Mouse (Mus musculus): Measurements from ENCODE around the gene Spon1.

Gene Spon1

GRCm38 (mm10) chr7:113909161-113909825 lies 143.5 kb downstream of the Spon1 start:
- DNase-seq = no peak

GRCm38 (mm10) chr7:113910856-113911255 lies 145.1 kb downstream of the Spon1 start:
- no peak for DNase-seq

DNA sequence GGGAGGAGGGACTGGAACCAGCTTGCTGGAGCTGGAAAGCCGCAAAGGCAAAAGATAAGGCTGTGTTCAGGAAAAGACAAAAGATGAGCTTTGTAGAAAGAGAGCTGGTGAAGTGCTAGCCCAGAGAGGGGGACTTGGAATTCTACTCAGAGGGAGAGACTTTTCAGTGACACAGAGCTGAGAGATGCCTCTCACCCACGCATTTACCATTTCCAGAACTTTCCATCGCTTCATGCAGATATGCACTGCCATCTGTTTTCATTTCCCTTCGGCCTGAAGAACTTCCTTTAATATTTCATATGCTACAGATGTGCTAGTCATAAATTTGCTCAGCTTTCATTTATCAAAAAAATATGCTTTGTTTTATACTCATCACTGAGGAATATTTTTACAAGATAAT lies 150.1 kb downstream of the Spon1 start:
- no peak for DNase-seq

GRCm38 (mm10) chr7:113918916-113919315 lies 153.1 kb downstream of the Spon1 start:
- no peak for DNase-seq

DNA sequence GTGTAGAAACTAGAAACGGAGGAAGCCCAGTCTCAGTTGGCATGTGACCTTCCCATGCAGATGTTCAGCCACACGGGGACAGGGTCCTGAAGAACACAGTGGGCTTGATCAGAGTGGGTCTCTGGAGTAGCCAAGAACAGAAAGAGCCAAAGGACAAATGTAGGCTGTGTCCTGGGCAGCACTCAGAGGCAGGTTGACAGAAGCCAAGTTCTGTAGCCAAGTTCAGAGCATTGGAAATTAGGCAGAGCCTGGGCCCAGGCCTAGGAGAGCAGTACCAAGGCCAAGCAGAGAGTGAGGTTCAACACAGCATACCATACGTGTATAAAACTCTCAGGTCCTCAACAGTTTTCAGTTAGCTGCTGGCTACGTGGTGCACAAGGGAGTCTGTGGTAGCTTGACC lies 153.7 kb downstream of the Spon1 start:
- DNase-seq = no peak

GRCm38 (mm10) chr7:113920056-113920455 lies 154.3 kb downstream of the Spon1 start:
- no peak for DNase-seq

DNA sequence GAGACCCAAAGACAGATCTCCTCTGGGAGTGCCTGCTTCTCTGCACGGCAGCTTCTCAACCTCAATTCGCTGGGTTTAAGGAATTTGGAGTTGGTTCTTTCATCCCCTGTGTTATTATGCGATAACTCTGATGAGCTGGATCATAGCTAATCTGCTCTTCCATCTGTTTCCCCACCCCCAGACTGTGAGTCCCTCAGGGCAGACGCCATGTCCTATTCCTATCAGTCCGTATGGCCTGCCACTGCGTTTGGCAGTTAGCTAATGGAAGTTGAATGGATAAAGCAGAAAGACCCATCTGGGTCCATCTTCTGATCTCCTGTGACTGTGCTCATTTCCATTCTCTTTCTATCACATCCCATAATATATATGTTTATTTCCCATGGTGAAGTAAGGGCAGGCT lies 158.8 kb downstream of the Spon1 start:
- no peak for DNase-seq

DNA sequence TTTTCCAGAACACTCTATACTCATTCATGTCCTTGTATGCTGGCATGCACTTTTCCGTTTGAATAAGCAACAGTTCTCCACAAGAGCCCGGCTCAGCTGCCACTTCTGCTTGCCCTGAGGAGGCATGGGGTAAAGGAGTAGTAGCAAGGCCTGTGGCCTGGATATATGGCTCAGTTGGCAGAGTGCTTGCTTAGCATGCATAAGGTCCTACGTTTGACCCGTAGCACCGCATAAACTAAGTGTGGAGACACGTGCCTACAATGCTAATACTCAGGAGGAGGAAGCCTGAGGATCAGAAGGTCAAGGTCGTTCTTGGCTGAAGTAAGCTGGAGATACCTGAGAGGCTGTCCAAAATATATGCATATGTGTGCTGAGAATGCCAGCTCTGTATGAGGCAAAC lies 185.1 kb downstream of the Spon1 start:
- DNase-seq = no peak

GRCm38 (mm10) chr7:113955431-113955830 lies 189.6 kb downstream of the Spon1 start:
- DNase-seq = no peak

- no peak for DNase-seq
Observed at GRCm38 (mm10) chr7:113960841-113961499, 195.2 kb downstream of the Spon1 start.

DNA sequence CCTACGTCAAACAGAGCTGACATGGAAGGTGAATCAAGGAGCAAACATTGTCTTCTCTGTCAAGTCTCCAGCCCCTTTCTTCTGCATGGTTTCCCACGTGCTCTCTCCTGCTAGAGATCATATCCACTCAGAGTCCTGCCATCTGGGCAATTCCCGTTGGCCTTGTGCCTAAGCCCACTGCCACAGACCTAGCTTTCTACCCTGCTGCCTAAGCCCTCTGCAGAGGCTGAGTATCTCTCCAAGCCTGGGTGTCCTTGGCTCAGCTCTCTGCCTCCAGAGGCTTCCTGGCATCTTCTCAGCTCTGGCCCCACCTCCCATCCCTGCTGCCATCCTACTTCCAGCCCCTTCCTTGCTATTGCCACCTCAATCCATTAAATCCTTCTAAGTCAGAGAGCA lies 195.7 kb downstream of the Spon1 start:
- DNase-seq = no peak

GRCm38 (mm10) chr7:113962078-113962477 lies 196.3 kb downstream of the Spon1 start:
- no peak for DNase-seq

DNA sequence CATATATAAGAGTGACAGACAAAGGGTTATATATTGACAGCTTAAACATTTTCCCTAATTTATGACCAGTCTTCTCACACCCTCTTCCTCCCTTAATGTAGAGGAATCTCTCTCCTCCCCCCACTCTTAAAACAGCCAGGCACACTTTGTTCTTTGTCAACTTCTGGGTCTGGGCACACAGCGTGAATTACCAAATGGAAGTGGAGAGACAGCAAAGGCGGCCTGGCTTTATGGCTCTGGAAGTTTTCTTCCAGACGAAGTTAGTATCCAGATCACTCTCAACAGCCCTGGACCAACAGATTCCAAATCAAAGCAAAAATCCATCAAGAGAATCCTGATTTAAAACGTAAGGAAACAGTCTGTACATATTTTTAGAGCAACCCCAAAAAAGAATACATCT lies 198.0 kb downstream of the Spon1 start:
- DNase-seq = no peak

DNA sequence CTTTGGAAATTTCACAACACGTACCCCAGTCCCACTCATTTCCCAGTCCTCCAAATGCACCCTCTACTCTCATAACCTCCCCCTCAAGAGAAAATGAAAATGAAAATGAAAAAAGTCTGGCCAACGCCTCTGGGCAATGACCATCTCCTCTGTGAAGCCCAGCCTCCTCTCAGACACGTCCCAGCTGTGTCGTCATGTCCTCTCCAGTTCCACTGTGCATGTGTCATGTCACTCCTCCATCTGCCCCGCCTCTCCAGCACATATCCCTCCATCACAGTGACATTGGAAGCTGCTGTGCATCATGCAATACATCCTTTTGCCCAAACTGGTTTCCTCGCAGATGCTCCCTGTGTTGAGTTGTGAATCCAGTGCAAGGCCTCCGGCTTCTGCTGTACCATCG lies 199.8 kb downstream of the Spon1 start:
- no peak for DNase-seq

GRCm38 (mm10) chr7:113969182-113969581 lies 203.4 kb downstream of the Spon1 start:
- no peak for DNase-seq

- DNase-seq = no peak
Observed at GRCm38 (mm10) chr7:113972536-113972935, 206.7 kb downstream of the Spon1 start.

DNA sequence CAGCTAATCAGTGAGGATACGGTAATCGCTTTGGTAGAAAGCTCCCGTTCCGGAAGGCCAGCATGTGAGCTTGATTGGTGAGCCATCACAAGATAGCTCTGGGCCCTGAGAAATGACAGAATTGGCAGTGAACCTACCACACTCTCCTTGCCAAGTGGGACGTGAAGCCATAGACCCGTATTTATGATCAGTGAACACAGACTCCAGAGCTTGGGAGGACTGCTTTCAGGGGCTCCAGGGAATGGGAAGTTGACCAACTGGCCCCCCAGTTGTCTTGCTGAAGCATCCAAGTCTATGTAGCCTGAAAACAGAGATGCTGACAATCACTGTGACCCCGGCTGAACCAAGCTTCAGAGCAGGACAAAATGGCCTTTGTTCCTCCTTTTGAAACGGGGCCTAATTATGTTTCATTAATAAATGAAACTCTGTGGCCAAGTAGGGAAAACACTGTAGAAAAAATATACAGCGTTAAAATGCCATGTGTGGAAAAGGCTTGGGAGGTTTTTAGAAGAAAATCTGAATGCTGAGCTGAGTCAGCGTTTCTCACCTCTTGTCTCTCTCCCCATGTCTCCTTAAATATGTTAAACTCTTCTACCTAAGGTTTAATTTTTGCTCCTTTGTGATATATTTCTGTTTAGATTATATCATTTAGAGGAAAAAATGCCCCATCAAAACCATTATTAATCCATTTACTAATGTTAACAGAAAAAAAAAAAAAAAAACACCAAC lies 220.8 kb downstream of the Spon1 start:
- no peak for DNase-seq

GRCm38 (mm10) chr7:113988156-113988555 lies 222.4 kb downstream of the Spon1 start:
- DNase-seq = no peak

DNA sequence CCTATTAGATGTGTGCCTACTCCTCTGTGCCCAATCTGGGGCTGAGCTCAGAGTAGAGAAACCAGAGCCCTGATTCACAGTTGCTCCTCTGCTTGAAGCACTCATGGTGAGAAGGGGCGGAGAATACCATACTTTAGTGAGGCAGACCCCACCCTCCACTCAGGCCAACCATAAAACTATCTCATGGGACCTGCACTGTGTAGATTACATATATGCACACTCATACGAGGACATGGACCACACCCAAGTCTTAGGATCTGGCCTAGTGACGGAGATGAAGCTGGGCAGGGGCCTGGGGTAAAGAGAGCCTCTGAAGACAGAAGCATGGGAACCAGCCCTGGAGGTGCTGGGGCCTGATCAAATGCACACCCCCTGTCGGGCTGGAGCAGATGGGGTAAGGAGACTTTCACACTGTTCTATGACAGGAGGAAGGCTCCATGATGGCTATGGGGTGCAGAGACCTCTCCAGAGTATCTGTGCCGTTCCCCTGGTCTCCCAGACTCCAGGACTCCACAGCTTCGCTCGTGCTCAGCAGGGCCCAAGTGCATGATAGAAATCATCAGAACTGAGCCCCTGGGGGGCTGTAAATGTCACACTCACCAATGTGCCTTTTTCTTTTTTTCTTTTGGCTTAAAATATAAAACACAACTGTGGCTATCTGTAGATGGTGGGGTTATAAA lies 232.0 kb downstream of the Spon1 start:
- no peak for DNase-seq

DNA sequence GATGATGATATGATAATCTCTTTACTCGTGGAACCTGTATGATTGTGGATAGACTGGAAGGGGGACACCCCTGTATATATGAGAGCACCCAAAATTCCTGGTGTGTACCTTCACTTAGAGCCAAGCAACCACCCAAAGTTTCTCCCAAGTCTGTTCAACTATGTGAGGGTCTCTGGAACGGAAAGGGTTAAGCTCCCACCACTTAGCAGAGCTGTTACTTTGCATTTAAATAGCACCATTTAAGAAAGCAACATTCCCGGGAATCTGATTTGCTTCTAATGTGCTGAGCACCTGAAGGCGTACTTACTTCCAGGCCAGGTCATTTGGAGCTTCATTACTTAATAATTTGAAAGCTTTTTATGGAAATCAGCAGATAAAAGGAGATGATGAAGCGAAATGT lies 238.4 kb downstream of the Spon1 start:
- DNase-seq = no peak

GRCm38 (mm10) chr7:114005499-114005898 lies 239.7 kb downstream of the Spon1 start:
- DNase-seq = no peak

- no peak for DNase-seq
Observed at GRCm38 (mm10) chr7:114006456-114006855, 240.7 kb downstream of the Spon1 start.

DNA sequence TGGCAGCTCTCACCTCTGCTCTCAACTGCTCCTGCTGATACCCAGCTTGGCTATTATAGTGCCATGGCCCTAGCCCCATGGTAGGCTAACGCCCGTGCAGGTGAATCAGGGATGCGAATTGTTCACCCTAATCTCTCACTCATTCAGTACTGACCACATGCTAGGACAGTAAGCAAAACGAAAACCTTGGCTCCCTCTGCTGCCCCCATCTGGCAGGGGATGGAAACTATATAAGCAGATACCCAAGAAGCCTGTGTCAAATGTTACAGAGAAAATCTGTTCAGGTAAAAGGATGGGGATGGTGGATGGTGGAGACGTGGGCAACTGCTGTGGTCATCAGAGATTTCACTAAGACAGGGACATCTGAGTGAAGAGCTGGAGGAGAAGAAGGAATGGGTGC lies 241.8 kb downstream of the Spon1 start:
- peak; percentile 22 to 39 for DNase-seq

Measured in thymus, postnatal 36 days (tissue).